Mouse (Mus musculus): ENCODE results near the gene Pank2. TPM values are rescaled to one million over a fixed set of nuclear protein-coding genes. Genes with fewer than 3 reads are reported as not detected.

Pank2 gene
- polyA plus RNA-seq (2015; fragmentation: Nextera tagmentation; extraction: Ambion mirVana) = 36.9 and 46.2 TPM in 2 replicates

DNA sequence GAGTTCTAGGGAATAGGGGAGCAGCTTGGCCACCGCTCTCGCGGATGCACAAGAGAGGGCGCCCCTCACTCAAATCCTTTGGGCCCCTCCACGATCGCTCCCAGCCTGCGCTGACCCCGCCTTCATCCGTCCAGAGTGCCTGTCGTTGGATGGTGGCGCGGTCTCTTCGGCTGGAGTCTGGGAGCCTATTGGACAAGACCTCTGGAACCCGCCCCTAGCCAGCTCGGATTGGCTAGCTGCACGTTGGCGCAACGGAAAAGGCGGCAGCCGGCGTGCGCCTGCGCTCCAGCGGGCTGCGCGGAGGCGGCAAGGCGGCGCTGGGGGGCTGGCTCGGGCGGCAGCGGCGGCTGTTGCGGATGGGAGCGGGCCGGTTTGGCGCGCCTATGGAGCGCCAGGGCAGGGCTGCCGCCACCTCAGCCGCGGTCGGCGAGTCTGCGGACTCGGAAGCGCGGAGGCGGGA is at the start of gene Pank2:
TSS of gene Pank2 (plus strand) at position 283 of the 460 bp plus-strand sequence.

DNA sequence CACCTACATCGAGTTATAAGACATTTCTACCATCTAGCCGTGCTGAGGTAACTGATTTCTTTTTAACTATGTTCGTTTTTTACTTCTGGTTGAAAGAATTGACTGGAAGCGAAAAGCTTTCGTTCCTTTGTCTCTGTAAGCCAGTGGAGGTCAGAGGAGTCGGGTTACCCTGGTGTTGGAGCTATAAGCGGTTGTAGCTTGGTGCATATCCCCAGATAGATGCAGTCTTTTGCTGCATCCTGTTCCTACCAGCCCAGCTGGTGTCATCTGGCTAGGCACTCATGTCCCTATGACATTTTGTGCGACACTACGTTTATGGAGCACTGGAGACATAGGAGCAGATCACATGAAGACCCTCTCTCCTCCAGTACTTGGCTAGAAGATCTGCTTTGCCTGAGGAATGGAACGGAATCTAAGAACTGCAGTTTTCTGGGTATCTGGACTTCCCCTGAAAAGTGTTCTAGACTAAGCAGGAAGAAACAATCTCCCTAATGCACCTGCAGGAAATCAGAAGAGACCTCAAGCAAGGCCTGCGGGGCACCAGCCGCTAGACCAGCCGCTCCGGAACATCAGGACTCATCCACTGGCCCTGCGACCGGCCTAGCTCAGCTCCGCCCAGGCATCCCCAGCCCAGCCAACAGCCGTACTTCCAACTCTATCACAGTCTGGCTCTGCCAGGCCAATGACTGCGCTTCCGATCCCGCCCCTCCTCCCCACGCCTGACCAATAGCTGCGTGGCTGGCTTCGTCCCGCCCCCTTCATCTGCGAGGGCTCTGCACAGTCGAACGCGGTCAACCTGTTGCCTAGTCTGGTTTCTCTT is 28.8 kb upstream of the Pank2 start, which contains the start of gene Mavs:
TSS of gene Mavs (plus strand) at position 757 of the 820 bp plus-strand sequence.

Small RNA genes within 50 kb of the gene (microRNA-seq; reads per million reads assigned to microRNA genes)
- gene Mir103-2 (ENCODE audit: borderline replicate concordance, insufficient number of aligned reads) = 22.4 reads per million, percentile 25 among the genes with 10 or more reads in this experiment

Other genes with a start within 250 kb of the Pank2 start
- gene Gfra4, start 219.4 kb upstream of the Pank2 start, polyA plus RNA-seq (2015; fragmentation: Nextera tagmentation; extraction: Ambion mirVana) = 9.1 and 10.3 TPM in 2 replicates
- 12.5 and 13.5 TPM in 2 replicates for gene Adam33, start 198.7 kb upstream of the Pank2 start, polyA plus RNA-seq (2015; fragmentation: Nextera tagmentation; extraction: Ambion mirVana)
- 1.2 TPM in 2 replicates for gene Siglec1, start 175.7 kb upstream of the Pank2 start, polyA plus RNA-seq (2015; fragmentation: Nextera tagmentation; extraction: Ambion mirVana)
- gene Hspa12b, start 135.2 kb upstream of the Pank2 start, polyA plus RNA-seq (2015; fragmentation: Nextera tagmentation; extraction: Ambion mirVana) = 5.6 and 6.3 TPM in 2 replicates
- gene Gm11037, start 129.0 kb upstream of the Pank2 start, polyA plus RNA-seq (2015; fragmentation: Nextera tagmentation; extraction: Ambion mirVana) = not detected in 2 replicates
- 49.6 and 59.0 TPM in 2 replicates for gene 1700037H04Rik, start 102.4 kb upstream of the Pank2 start, polyA plus RNA-seq (2015; fragmentation: Nextera tagmentation; extraction: Ambion mirVana)
- 12.9 and 13.2 TPM in 2 replicates for gene Cenpb, start 82.4 kb upstream of the Pank2 start, polyA plus RNA-seq (2015; fragmentation: Nextera tagmentation; extraction: Ambion mirVana)
- gene Cdc25b, start 75.5 kb upstream of the Pank2 start, polyA plus RNA-seq (2015; fragmentation: Nextera tagmentation; extraction: Ambion mirVana) = 20.0 and 21.6 TPM in 2 replicates
- 1.2 and 2.0 TPM in 2 replicates for gene Spef1, start 75.2 kb upstream of the Pank2 start, polyA plus RNA-seq (2015; fragmentation: Nextera tagmentation; extraction: Ambion mirVana)
- 24.1 and 26.4 TPM in 2 replicates for gene Ap5s1, start 55.4 kb upstream of the Pank2 start, polyA plus RNA-seq (2015; fragmentation: Nextera tagmentation; extraction: Ambion mirVana)
- 9.8 and 17.9 TPM in 2 replicates for gene Mavs, start 28.4 kb upstream of the Pank2 start, polyA plus RNA-seq (2015; fragmentation: Nextera tagmentation; extraction: Ambion mirVana)
- gene Rnf24, start 90.4 kb downstream of the Pank2 start, polyA plus RNA-seq (2015; fragmentation: Nextera tagmentation; extraction: Ambion mirVana) = 1.6 and 2.3 TPM in 2 replicates
- 18.3 and 23.6 TPM in 2 replicates for gene Smox, start 229.0 kb downstream of the Pank2 start, polyA plus RNA-seq (2015; fragmentation: Nextera tagmentation; extraction: Ambion mirVana)

Data from adrenal gland, postnatal 0 days (tissue).